Mouse (Mus musculus): ENCODE data around the gene Slc10a2. TPM values are rescaled to one million over a fixed set of nuclear protein-coding genes. Genes with fewer than 3 reads are reported as not detected.
"Not testable (repeated sequence)": the region's sequence is repeated elsewhere in the genome, so short reads cannot be mapped to it uniquely, and the experiment has no call there.

The Slc10a2 gene
- total RNA-seq (2017), result not detected in 2 replicates

GRCm38 (mm10) chr8:5105186-5105585 is at the start of gene Slc10a2:
TSS of gene Slc10a2 (minus strand) at chr8:5105351.
- ATAC-seq (replicated peaks in 1 of 2; ENCODE audit: insufficient read depth in 1 of 2, low FRiP score in 2 of 2, low TSS enrichment in 1 of 2, low read depth in 1 of 2, poor library complexity in 2 of 2, severe bottlenecking in 2 of 2), result no peak

- no peak for ATAC-seq (replicated peaks in 1 of 2; ENCODE audit: insufficient read depth in 1 of 2, low FRiP score in 2 of 2, low TSS enrichment in 1 of 2, low read depth in 1 of 2, poor library complexity in 2 of 2, severe bottlenecking in 2 of 2)
These were observed 24.2 kb upstream of the Slc10a2 start for GRCm38 (mm10) chr8:5129322-5129829.

- ATAC-seq (replicated peaks in 1 of 2; ENCODE audit: insufficient read depth in 1 of 2, low FRiP score in 2 of 2, low TSS enrichment in 1 of 2, low read depth in 1 of 2, poor library complexity in 2 of 2, severe bottlenecking in 2 of 2), result no peak
These were observed 1.7 kb upstream of the Slc10a2 start for GRCm38 (mm10) chr8:5106855-5107254.

GRCm38 (mm10) chr8:5095392-5095791 is 9.8 kb downstream of the Slc10a2 start:
- no peak for ATAC-seq (replicated peaks in 1 of 2; ENCODE audit: insufficient read depth in 1 of 2, low FRiP score in 2 of 2, low TSS enrichment in 1 of 2, low read depth in 1 of 2, poor library complexity in 2 of 2, severe bottlenecking in 2 of 2)

DNA sequence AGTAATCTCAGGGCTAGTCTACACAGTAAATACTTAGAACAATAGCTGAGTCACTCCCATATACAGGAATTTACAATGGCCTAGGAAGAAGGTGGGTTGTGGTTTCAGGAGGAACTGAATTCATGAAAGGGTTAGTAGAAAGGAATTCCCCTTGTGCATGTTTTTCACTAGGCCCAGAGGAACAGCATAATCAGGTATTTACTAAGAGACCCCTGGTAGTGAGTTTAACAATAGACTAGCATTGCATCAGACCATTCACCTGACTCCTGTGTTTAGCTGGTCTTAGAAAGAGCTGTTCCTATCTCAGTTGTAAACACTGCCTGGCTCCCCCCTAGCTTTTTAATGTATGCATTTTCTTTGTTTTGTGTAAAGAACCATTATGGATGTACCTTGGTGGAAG is 11.2 kb downstream of the Slc10a2 start:
- ATAC-seq (replicated peaks in 1 of 2; ENCODE audit: insufficient read depth in 1 of 2, low FRiP score in 2 of 2, low TSS enrichment in 1 of 2, low read depth in 1 of 2, poor library complexity in 2 of 2, severe bottlenecking in 2 of 2), result not testable (repeated sequence)

DNA sequence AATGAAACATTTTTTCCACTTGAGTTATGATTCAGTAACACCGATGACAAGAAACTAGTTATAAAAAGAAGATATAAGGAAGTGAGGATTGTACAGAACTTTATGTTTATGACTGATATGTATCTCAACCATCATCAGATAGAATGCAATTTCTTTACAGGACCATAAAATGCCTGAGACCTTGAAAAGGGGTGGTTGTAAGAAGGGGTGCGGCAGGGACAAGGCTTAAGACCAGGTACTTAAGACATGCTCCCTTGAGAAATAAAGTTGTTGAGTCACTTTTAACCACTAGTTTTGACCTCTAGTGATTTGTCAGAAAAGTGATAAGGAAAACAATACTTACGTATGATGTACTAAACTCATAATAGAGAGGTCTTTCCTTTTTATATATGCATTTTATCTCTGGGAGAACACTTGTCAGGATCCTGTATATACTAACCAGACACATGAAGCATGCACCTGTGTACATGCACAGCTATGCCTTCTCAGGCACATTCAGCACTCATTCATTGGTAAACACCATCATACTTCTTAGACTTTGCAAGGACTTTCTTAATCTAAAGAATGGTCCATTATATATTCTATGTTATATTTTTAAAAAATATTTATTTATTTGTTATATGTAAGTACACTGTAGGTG is 31.4 kb downstream of the Slc10a2 start:
- no peak for ATAC-seq (replicated peaks in 1 of 2; ENCODE audit: insufficient read depth in 1 of 2, low FRiP score in 2 of 2, low TSS enrichment in 1 of 2, low read depth in 1 of 2, poor library complexity in 2 of 2, severe bottlenecking in 2 of 2)

- no peak for ATAC-seq (replicated peaks in 1 of 2; ENCODE audit: insufficient read depth in 1 of 2, low FRiP score in 2 of 2, low TSS enrichment in 1 of 2, low read depth in 1 of 2, poor library complexity in 2 of 2, severe bottlenecking in 2 of 2)
These were observed 46.3 kb downstream of the Slc10a2 start for GRCm38 (mm10) chr8:5058888-5059287.

DNA sequence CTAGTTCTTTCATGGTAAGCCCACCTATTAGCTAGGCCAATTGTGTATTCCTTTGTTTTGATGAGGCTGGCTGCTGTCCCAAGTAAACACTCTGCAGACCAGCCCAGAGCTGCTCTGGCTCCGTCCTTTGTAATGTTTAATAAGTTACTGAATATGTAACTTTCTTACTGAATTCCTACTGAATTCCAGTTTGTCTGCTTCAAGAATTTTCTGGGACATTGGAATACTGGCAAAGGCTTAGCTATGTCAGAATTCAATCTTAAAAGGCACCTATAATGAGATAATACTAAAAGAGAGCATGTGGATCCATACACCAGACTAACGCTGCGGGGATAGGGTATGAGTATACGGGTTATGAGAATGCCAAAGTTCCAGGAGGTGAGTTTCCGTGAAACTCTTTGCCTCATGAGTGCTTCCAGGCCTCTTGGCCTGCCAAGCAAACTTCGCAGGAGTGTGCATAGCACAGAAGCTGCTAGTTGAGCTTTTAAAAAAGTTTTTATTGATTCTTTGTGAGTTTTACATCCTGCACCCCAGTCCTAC is 60.7 kb downstream of the Slc10a2 start:
- ATAC-seq (replicated peaks in 1 of 2; ENCODE audit: insufficient read depth in 1 of 2, low FRiP score in 2 of 2, low TSS enrichment in 1 of 2, low read depth in 1 of 2, poor library complexity in 2 of 2, severe bottlenecking in 2 of 2), result not testable (repeated sequence)

DNA sequence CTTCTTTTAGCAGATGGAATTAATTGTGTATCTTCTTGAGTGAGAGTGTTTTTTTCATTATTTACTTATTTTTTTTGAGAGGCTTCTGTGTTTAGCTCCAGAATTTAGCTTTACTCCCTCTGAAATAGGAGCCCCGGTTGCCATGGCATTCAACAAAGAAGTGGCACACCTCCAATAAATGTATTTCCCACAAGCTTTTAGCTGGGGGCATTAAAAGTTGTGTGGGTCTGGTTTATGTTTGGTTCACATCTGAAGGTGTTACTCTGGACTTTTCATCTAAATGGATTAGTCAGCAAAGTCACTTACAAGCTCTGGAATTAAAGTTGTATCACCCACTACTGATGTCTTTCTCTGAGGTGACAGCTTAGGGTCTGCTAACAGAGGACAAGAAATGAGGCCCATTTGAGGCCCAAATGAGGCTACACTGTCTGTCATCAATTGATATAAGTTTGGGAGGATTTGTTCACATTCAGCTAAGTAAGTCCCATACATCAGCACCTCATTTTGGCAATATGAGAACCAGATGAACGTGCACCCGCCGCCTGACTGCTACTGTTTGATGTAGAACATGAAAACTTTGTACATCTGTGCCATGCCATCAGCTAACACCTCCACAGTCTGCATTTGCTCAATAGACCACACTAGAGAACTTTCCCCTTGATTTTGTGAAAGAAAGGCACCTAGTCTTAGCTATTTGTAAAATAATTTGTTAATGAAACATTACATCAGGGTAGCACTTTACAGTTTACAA is 66.2 kb downstream of the Slc10a2 start:
- ATAC-seq (replicated peaks in 1 of 2; ENCODE audit: insufficient read depth in 1 of 2, low FRiP score in 2 of 2, low TSS enrichment in 1 of 2, low read depth in 1 of 2, poor library complexity in 2 of 2, severe bottlenecking in 2 of 2), result no peak
